Mouse (Mus musculus): ENCODE data around the gene Nim1k.
"Not testable (repeated sequence)": the region's sequence is repeated elsewhere in the genome, so short reads cannot be mapped to it uniquely, and the experiment has no call there.

The Nim1k gene

GRCm38 (mm10) chr13:119727608-119728387 is 27.9 kb downstream of the Nim1k start:
- no peak for DNase-seq (ENCODE audit: extremely low spot score, low spot score)

GRCm38 (mm10) chr13:119724541-119724940 is 31.1 kb downstream of the Nim1k start:
- DNase-seq (ENCODE audit: extremely low spot score, low spot score), result no peak

GRCm38 (mm10) chr13:119723368-119723767 is 32.3 kb downstream of the Nim1k start:
- DNase-seq (ENCODE audit: extremely low spot score, low spot score), result no peak

GRCm38 (mm10) chr13:119722447-119722846 is 33.2 kb downstream of the Nim1k start:
- DNase-seq (ENCODE audit: extremely low spot score, low spot score), result no peak

DNA sequence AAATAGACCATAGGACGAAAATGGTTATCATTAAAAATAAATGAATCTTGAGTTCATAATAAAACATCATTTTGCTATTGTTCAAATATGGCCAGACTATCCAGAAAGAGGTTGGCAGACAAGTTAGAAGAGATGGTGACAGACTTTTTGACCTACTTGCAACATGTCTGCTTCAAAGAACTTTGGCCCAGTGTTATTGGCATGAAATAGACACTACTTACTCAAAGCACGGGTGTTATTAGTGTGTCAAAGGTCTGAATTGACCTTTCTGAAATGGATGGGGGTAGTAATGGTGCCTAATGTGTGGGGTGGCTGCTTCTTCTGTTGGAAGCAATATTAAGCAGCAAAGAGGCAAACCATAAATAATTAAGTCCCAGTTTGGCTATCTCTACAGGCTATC is 39.6 kb downstream of the Nim1k start:
- DNase-seq (ENCODE audit: extremely low spot score, low spot score), result no peak

GRCm38 (mm10) chr13:119713821-119714220 is 41.9 kb downstream of the Nim1k start:
- DNase-seq (ENCODE audit: extremely low spot score, low spot score), result no peak

- DNase-seq (ENCODE audit: extremely low spot score, low spot score), result no peak
Observed at GRCm38 (mm10) chr13:119713107-119713787, 42.4 kb downstream of the Nim1k start.

DNA sequence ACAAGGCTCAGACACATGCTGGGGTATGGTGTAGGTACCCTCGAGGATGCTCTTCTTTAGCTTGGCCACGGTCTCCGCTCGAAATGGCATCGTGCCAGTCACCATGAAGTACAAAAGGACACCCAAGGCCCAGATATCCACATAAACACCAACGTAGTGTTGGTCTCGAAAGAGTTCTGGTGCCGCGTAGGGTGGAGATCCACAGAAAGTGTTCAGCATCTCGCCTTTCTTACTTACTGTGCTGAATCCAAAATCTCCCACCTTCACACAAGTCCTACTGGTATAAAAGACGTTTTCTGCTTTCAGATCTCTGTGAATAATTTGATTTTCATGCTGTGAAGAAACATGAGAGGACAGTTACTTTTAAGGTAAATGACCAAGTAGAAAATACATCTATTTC is 43.2 kb downstream of the Nim1k start:
- no peak for DNase-seq (ENCODE audit: extremely low spot score, low spot score)

GRCm38 (mm10) chr13:119710268-119710610 is 45.4 kb downstream of the Nim1k start:
- no peak for DNase-seq (ENCODE audit: extremely low spot score, low spot score)

GRCm38 (mm10) chr13:119709388-119710267 is 46.1 kb downstream of the Nim1k start:
- DNase-seq (ENCODE audit: extremely low spot score, low spot score), result no peak

- no peak for DNase-seq (ENCODE audit: extremely low spot score, low spot score)
Observed at GRCm38 (mm10) chr13:119708941-119709340, 46.7 kb downstream of the Nim1k start.

- DNase-seq (ENCODE audit: extremely low spot score, low spot score), result no peak
Observed at GRCm38 (mm10) chr13:119707906-119708305, 47.8 kb downstream of the Nim1k start.

- DNase-seq (ENCODE audit: extremely low spot score, low spot score), result no peak
Observed at GRCm38 (mm10) chr13:119706953-119707352, 48.7 kb downstream of the Nim1k start.

DNA sequence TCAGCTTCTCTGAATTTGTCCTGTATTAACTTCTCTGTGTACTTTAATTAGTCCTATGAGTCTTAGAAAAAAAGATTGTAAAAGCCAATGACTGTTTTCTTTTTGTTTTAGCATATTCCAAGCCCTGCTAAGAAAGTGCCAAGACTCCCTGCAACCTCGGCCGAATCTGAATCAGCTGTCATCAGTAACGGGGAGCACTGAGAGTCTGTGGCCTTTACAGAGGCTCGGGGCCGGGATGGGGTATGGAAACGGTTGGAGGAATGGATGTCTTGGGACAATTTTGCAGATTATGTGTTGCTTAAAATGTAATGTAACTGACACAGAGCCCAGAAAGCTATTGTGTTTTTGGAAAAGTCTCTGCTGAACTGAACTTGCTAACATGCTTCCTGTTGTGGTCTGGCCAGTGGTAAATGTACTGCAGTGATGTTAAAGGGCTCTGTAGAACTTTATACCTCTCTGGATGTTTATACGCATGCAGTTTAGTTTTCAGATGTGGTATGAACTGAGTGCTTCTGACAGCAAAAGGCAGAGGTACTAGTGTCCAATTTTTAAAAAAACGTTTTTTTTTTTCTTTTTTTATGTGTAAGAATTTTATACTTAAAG is 49.3 kb downstream of the Nim1k start:
- not testable (repeated sequence) for DNase-seq (ENCODE audit: extremely low spot score, low spot score)

GRCm38 (mm10) chr13:119704280-119704679 is 51.4 kb downstream of the Nim1k start:
- no peak for DNase-seq (ENCODE audit: extremely low spot score, low spot score)

GRCm38 (mm10) chr13:119698436-119698835 is 57.2 kb downstream of the Nim1k start:
- DNase-seq (ENCODE audit: extremely low spot score, low spot score), result no peak

DNA sequence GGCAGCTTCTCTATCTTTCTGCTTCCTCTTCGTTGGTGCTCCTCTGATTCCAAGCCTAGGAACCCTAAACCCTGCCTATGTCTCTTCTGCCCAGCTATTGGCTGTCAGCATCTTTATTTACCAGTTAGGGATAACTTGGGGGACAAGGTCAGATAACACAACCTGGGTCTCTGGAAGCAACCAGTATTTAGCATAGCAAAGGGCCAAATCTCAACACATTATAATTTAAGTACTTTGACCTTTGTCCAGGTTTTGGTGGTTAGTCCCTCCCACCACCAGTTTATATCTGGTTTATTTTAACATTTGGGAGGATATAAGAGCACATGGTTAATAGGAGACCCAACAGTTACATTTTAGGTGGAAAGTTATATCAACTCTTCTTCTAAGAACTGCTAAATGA is 59.2 kb downstream of the Nim1k start:
- DNase-seq (ENCODE audit: extremely low spot score, low spot score), result no peak

GRCm38 (mm10) chr13:119695676-119696075 is 60.0 kb downstream of the Nim1k start:
- DNase-seq (ENCODE audit: extremely low spot score, low spot score), result no peak

GRCm38 (mm10) chr13:119691958-119692357 is 63.7 kb downstream of the Nim1k start:
- DNase-seq (ENCODE audit: extremely low spot score, low spot score), result not testable (repeated sequence)

DNA sequence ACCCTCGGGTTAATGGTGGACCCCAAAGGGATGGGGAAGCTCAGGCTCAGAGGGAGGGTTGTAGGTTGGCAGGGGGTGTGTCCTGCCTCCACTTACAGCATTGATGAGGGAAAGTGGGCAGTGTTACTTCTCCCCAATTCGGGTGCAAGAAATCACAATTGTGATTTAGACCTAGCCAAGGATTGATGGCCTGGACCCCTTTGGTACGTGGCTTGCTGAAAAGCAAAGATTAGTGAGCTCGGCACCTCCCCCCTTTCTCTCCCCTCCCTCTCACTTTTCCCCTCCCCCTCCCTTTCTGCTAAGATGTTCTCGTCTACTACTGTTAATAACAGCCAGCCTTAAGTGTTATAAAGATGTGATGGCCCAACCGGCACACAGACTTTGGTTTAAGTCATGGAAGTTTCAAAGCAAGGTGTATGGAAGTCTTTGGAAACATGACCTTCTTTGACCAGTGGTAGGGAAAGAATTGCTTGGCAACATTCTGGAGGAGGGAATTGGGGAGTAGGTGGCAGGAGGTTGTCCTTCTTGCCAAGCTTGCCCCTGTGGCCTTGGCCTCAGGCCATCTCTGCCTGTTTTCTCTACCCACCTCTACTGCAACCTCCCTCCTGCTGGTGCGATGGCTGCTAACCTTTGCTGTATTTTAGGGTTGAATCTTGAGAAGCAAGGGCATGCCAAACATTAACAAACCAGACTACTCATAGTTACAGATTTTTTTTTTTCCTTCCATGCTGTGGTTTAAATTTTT is 64.6 kb downstream of the Nim1k start:
- DNase-seq (ENCODE audit: extremely low spot score, low spot score), result no peak
